Mouse (Mus musculus) central nervous system, embryonic 18 days (tissue): ENCODE results near the gene Gm21698. TPM values are rescaled to one million over a fixed set of nuclear protein-coding genes. Genes with fewer than 3 reads are reported as not detected.

ENCODE experiments used
- polyA plus RNA-seq: library from polyadenylated mRNA; depleted of rRNA; stranded (reverse); fragments of >200 nt; gene quantifications from 2 replicates; pipeline ENCODE4 v1.2.3, GENCODE M21; 2012; rRNA removed

Gene Gm21698
- polyA plus RNA-seq, result not detected in 2 replicates

GRCm38 (mm10) chr5:25988550-25988949, at the start of gene Gm21698:
Gene Gm21698, minus strand, starts transcription at chr5:25988650.

DNA sequence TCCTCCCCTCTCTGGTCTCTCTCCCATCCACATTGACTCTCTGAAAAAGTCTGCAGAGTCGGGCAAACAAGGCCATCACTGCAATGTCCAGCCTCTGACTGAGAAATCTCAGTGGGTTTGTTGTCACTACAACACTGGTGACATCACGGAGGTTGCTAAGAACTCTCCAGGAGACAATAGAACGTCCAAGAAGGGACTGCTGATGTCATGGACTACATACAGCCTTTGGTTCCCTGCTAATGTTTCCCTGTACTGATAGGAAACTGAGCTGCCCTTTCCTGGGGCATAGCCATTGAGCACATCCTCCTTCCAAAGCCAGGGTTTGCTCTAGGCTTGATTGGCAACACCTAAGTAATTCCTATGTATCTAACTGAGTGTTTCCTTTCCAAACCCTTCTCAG, 34.4 kb upstream of the Gm21698 start, which contains the start of gene Gm5862:
Gene Gm5862, minus strand, starts transcription at position 101 of the 400 bp plus-strand sequence.

DNA sequence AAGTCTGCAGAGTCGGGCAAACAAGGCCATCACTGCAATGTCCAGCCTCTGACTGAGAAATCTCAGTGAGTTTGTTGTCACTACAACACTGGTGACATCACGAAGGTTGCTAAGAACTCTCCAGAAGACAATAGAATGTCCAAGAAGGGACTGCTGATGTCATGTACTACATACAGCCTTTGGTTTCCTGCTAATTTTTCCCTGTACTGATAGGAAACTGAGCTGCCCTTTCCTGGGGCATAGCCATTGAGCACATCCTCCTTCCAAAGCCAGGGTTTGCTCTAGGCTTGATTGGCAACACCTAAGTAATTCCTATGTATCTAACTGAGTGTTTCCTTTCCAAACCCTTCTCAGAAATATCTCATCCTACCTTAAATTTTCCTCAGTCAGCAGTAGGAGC, 16.2 kb upstream of the Gm21698 start, which contains the start of gene Gm1979:
Gene Gm1979, minus strand, starts transcription at position 101 of the 400 bp plus-strand sequence.

DNA sequence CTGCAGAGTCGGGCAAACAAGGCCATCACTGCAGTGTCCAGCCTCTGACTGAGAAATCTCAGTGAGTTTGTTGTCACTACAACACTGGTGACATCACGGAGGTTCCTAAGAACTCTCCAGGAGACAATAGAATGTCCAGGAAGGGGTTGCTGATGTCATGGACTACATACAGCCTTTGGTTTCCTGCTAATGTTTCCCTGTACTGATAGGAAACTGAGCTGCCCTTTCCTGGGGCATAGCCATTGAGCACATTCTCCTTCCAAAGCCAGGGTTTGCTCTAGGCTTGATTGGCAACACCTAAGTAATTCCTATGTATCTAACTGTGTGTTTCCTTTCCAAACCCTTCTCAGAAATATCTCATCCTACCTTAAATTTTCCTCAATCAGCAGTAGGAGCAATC, 15.9 kb downstream of the Gm21698 start, which contains the start of gene Gm21680:
Gene Gm21680, minus strand, starts transcription at position 101 of the 400 bp plus-strand sequence.

GRCm38 (mm10) chr5:25954317-25954716, 34.1 kb downstream of the Gm21698 start, which contains the start of gene Gm21671:
Gene Gm21671, minus strand, starts transcription at chr5:25954417.

GRCm38 (mm10) chr5:25942281-25942680, 46.2 kb downstream of the Gm21698 start, which contains the start of gene Gm21663:
Gene Gm21663, minus strand, starts transcription at chr5:25942381.

Other genes with a start within 250 kb of the Gm21698 start
- gene Actr3b, start 228.7 kb downstream of the Gm21698 start, polyA plus RNA-seq, result 46.0 and 49.4 TPM in 2 replicates
- gene Gm21663, start 46.3 kb downstream of the Gm21698 start, polyA plus RNA-seq, result 0.03 TPM in 1 of 2 replicates, not detected in the other
- not detected in 2 replicates for gene Gm21671, start 34.2 kb downstream of the Gm21698 start, polyA plus RNA-seq
- gene Gm21680, start 16.0 kb downstream of the Gm21698 start, polyA plus RNA-seq, result not detected in 2 replicates
- 0.03 and 0.05 TPM in 2 replicates for gene Gm1979, start 16.1 kb upstream of the Gm21698 start, polyA plus RNA-seq
- not detected in 2 replicates for gene Gm5862, start 34.3 kb upstream of the Gm21698 start, polyA plus RNA-seq
- gene Speer4a, start 50.9 kb upstream of the Gm21698 start, polyA plus RNA-seq, result 0.04 TPM in 1 of 2 replicates, not detected in the other
- not detected in 2 replicates for gene Gm7347, start 69.9 kb upstream of the Gm21698 start, polyA plus RNA-seq
- gene Gm10471, start 100.6 kb upstream of the Gm21698 start, polyA plus RNA-seq, result not detected in 2 replicates
- 0.03 TPM in 1 of 2 replicates, not detected in the other for gene 5031410I06Rik, start 116.7 kb upstream of the Gm21698 start, polyA plus RNA-seq
- not detected in 2 replicates for gene Gm10220, start 132.8 kb upstream of the Gm21698 start, polyA plus RNA-seq